ENCODE assay signal across 7 mouse cellular contexts in genomic region chr16:8829564-8830359, GRCm38 (mm10). TPM values are rescaled to one million over a fixed set of nuclear protein-coding genes. Genes with fewer than 3 reads are reported as not detected.
DNase-seq lines count a peak whose midpoint lies in the region; ATAC-seq lines count a peak whose summit lies in the region.

Gene 1810013L24Rik, plus strand, starts transcription at chr16:8830100.

- peaks cover 18% of the 10 kb centered on the region for H3K4me1 ChIP-seq in embryonic facial prominence, embryonic 12.5 days
- peaks cover 5% of the 10 kb centered on the region for H3K4me1 ChIP-seq in limb, embryonic 11.5 days (ENCODE audit: control insufficient read depth, insufficient read depth, low read length)
- H3K4me1 ChIP-seq in midbrain, embryonic 14.5 days (ENCODE audit: control insufficient read depth, insufficient read depth, low read length), result peaks cover 21% of the 10 kb centered on the region

- WGBS in embryonic facial prominence, embryonic 12.5 days, result under 1% methylated on average over 65 of the region's 80 CpGs
- under 1% methylated on average over 80 of the region's 80 CpGs for WGBS in limb, embryonic 11.5 days
- under 1% methylated on average over 76 of the region's 80 CpGs for WGBS in midbrain, embryonic 14.5 days

- peak within 1 kb of the TSS; percentile 94 for H3K4me2 ChIP-seq in embryonic facial prominence, embryonic 12.5 days (replicated peaks)
- peak within 1 kb of the TSS; percentile 95 for H3K4me2 ChIP-seq in limb, embryonic 11.5 days (ENCODE audit: low read depth, severe bottlenecking)
- peak within 1 kb of the TSS; percentile 93 for H3K4me2 ChIP-seq in midbrain, embryonic 14.5 days (ENCODE audit: low read length)

- DNase-seq in adrenal gland, postnatal 25 days, result peak; percentile 97
- DNase-seq in heart, adult 11 months, result peak; percentile 100
- DNase-seq in kidney, adult 18-20 months, result peak; percentile 96
- DNase-seq in limb, embryonic 11.5 days (ENCODE audit: low spot score), result peak; percentile 96
- DNase-seq in midbrain, embryonic 14.5 days, result peak; percentile 99
- DNase-seq in spleen, adult 18-20 months, result peak; percentile 90 to 98

- H3K36me3 ChIP-seq in embryonic facial prominence, embryonic 12.5 days, result peaks cover 9% of the 10 kb centered on the region; the same call in 1 of the 2 replicates
- H3K36me3 ChIP-seq in limb, embryonic 11.5 days (ENCODE audit: control insufficient read depth, insufficient read depth, low read length), result peaks cover 4% of the 10 kb centered on the region; the same call in 1 of the 2 replicates
- peaks cover 19% of the 10 kb centered on the region for H3K36me3 ChIP-seq in midbrain, embryonic 14.5 days (ENCODE audit: control insufficient read depth, insufficient read depth, low read length)

- H3K4me3 ChIP-seq in embryonic facial prominence, embryonic 12.5 days, result peak within 1 kb of the TSS; percentile 98
- H3K4me3 ChIP-seq in limb, embryonic 11.5 days (ENCODE audit: low read depth, low read length), result peak within 1 kb of the TSS; percentile 99
- H3K4me3 ChIP-seq in midbrain, embryonic 14.5 days (replicated peaks; ENCODE audit: low read depth, low read length), result peak within 1 kb of the TSS; percentile 100

- ATAC-seq in embryonic facial prominence, embryonic 12.5 days (ENCODE audit: insufficient number of reproducible peaks, insufficient read depth, low FRiP score, low TSS enrichment), result peak; percentile 96
- ATAC-seq in limb, embryonic 11.5 days (ENCODE audit: insufficient number of reproducible peaks, low FRiP score, low TSS enrichment, low read depth), result peak; percentile 97
- peak; percentile 95 for ATAC-seq in midbrain, embryonic 14.5 days (ENCODE audit: low FRiP score, low TSS enrichment)

- H3K27me3 ChIP-seq in embryonic facial prominence, embryonic 12.5 days, result no peaks in the 10 kb centered on the region
- H3K27me3 ChIP-seq in limb, embryonic 11.5 days (ENCODE audit: control insufficient read depth, insufficient read depth, low read length), result no peaks in the 10 kb centered on the region
- H3K27me3 ChIP-seq in midbrain, embryonic 14.5 days (ENCODE audit: control insufficient read depth, insufficient read depth, low read length), result no peaks in the 10 kb centered on the region

- no peaks in the 10 kb centered on the region for H3K9me3 ChIP-seq in embryonic facial prominence, embryonic 12.5 days
- H3K9me3 ChIP-seq in limb, embryonic 11.5 days (ENCODE audit: control insufficient read depth, low read length), result no peaks in the 10 kb centered on the region
- H3K9me3 ChIP-seq in midbrain, embryonic 14.5 days (ENCODE audit: control insufficient read depth, low read length), result no peaks in the 10 kb centered on the region

- peak within 1 kb of the TSS; percentile 97 for H3K27ac ChIP-seq in embryonic facial prominence, embryonic 12.5 days
- peak within 1 kb of the TSS; percentile 89 for H3K27ac ChIP-seq in limb, embryonic 11.5 days (replicated peaks; ENCODE audit: low read depth, low read length)
- H3K27ac ChIP-seq in midbrain, embryonic 14.5 days (replicated peaks; ENCODE audit: low read depth, low read length), result peak within 1 kb of the TSS; percentile 96

- H3K9ac ChIP-seq in embryonic facial prominence, embryonic 12.5 days, result peak within 1 kb of the TSS; percentile 92
- H3K9ac ChIP-seq in limb, embryonic 11.5 days (ENCODE audit: low read length), result peak within 1 kb of the TSS; percentile 97
- H3K9ac ChIP-seq in midbrain, embryonic 14.5 days (replicated peaks; ENCODE audit: low read length), result peak within 1 kb of the TSS; percentile 99

RNA-seq across cellular contexts. Expression of gene 1810013L24Rik, which starts in this region (rescaled TPM):
- 79.5 and 93.3 TPM in 2 replicates for total RNA-seq in adrenal gland, postnatal 25 days (2021)
- polyA plus RNA-seq in embryonic facial prominence, embryonic 12.5 days (2016; fragmentation: Nextera tagmentation; extraction: Ambion mirVana), result 32.2 and 32.3 TPM in 2 replicates
- 16.2 and 16.4 TPM in 2 replicates for polyA plus RNA-seq in limb, embryonic 11.5 days (2014; fragmentation: Nextera tagmentation; extraction: Ambion mirVana)
- 25.5 and 26.5 TPM in 2 replicates for polyA plus RNA-seq in midbrain, embryonic 14.5 days (2014; fragmentation: Nextera tagmentation; extraction: Ambion mirVana)

Comparison
In these comparisons a context has a peak if more than half of its experiments do, and no peak if none do; other contexts are left out.
1. Peak in every context shown above with its lines: DNase-seq, ATAC-seq, H3K4me3 ChIP-seq and H3K27ac ChIP-seq.